In genomic region chr3:4593977-4594523, GRCm38 (mm10) we compare ENCODE assay signal across 28 mouse cellular contexts.
A peak's percentile ranks its signal among the peaks of the same experiment; 100 is the strongest.
DNase-seq lines count a peak whose midpoint lies in the region; ATAC-seq and TF ChIP-seq lines count a peak whose summit lies in the region.
"Had no signal": no experiment of that assay in that cellular context is flagged by ENCODE, and none has a peak within 500 bp of the region (broad histone marks: within the 10 kb centered on the region; RNA-seq: fewer than 3 reads in every experiment).

No protein-coding gene starts in this region.

- H3K36me3 ChIP-seq in forebrain, embryonic 11.5 days (ENCODE audit: control insufficient read depth, insufficient read depth, low read length) = no peaks in the 10 kb centered on the region
- no peaks in the 10 kb centered on the region for H3K36me3 ChIP-seq in forebrain, postnatal 0 days (ENCODE audit: insufficient read depth)
- H3K36me3 ChIP-seq in hindbrain, embryonic 11.5 days (ENCODE audit: control insufficient read depth, insufficient read depth, low read length) = no peaks in the 10 kb centered on the region
- H3K36me3 ChIP-seq in hindbrain, postnatal 0 days (ENCODE audit: insufficient read depth, low read length) = no peaks in the 10 kb centered on the region
- no peaks in the 10 kb centered on the region for H3K36me3 ChIP-seq in forebrain, embryonic 14.5 days (ENCODE audit: control insufficient read depth, insufficient read depth, low read length)
- H3K36me3 ChIP-seq: embryonic facial prominence, embryonic 13.5 days; G1E; heart, embryonic 12.5 days; heart, embryonic 15.5 days; hindbrain, embryonic 12.5 days; hindbrain, embryonic 15.5 days; intestine, embryonic 15.5 days had no signal

- no peak overlapping the region for H3K9ac ChIP-seq in forebrain, embryonic 11.5 days (ENCODE audit: low read length)
- no peak overlapping the region for H3K9ac ChIP-seq in forebrain, postnatal 0 days
- no peak overlapping the region for H3K9ac ChIP-seq in hindbrain, embryonic 11.5 days (ENCODE audit: low read depth, low read length)
- H3K9ac ChIP-seq in hindbrain, postnatal 0 days (replicated peaks; ENCODE audit: low read length) = no peak overlapping the region
- no peak overlapping the region for H3K9ac ChIP-seq in forebrain, embryonic 14.5 days (ENCODE audit: low read length)
- H3K9ac ChIP-seq: embryonic facial prominence, embryonic 13.5 days; heart, embryonic 12.5 days; heart, embryonic 15.5 days; hindbrain, embryonic 12.5 days; hindbrain, embryonic 15.5 days; intestine, embryonic 15.5 days had no signal

- H3K4me2 ChIP-seq in forebrain, embryonic 11.5 days (ENCODE audit: low read depth, low read length, severe bottlenecking) = no peak overlapping the region
- no peak overlapping the region for H3K4me2 ChIP-seq in forebrain, postnatal 0 days (ENCODE audit: low read depth)
- no peak overlapping the region for H3K4me2 ChIP-seq in hindbrain, embryonic 11.5 days (replicated peaks; ENCODE audit: low read depth, low read length)
- no peak overlapping the region for H3K4me2 ChIP-seq in hindbrain, postnatal 0 days (ENCODE audit: low read depth, low read length)
- no peak overlapping the region for H3K4me2 ChIP-seq in forebrain, embryonic 14.5 days (ENCODE audit: low read length)
- H3K4me2 ChIP-seq: embryonic facial prominence, embryonic 13.5 days; heart, embryonic 12.5 days; heart, embryonic 15.5 days; hindbrain, embryonic 12.5 days; hindbrain, embryonic 15.5 days; intestine, embryonic 15.5 days had no signal

- H3K4me3 ChIP-seq in forebrain, embryonic 11.5 days (ENCODE audit: low read depth, low read length) = no peak overlapping the region
- H3K4me3 ChIP-seq in forebrain, postnatal 0 days (ENCODE audit: low read depth, low read length) = no peak overlapping the region
- H3K4me3 ChIP-seq in hindbrain, embryonic 11.5 days (ENCODE audit: low read depth, low read length) = no peak overlapping the region
- no peak overlapping the region for H3K4me3 ChIP-seq in hindbrain, postnatal 0 days (ENCODE audit: low read length)
- no peak overlapping the region for H3K4me3 ChIP-seq in forebrain, embryonic 14.5 days (ENCODE audit: low read depth, low read length)
- H3K4me3 ChIP-seq: embryonic facial prominence, embryonic 13.5 days; heart, embryonic 12.5 days; heart, embryonic 15.5 days; hindbrain, embryonic 12.5 days; hindbrain, embryonic 15.5 days; intestine, embryonic 15.5 days had no signal

- no peaks in the 10 kb centered on the region for H3K27me3 ChIP-seq in forebrain, embryonic 11.5 days (ENCODE audit: control insufficient read depth, insufficient read depth, low read length)
- no peaks in the 10 kb centered on the region for H3K27me3 ChIP-seq in forebrain, postnatal 0 days (ENCODE audit: insufficient read depth, low read length)
- no peaks in the 10 kb centered on the region for H3K27me3 ChIP-seq in hindbrain, embryonic 11.5 days (ENCODE audit: control insufficient read depth, insufficient read depth, low read length)
- H3K27me3 ChIP-seq in hindbrain, postnatal 0 days (ENCODE audit: insufficient read depth, low read length) = no peaks in the 10 kb centered on the region
- H3K27me3 ChIP-seq in forebrain, embryonic 14.5 days (replicated peaks; ENCODE audit: control insufficient read depth, insufficient read depth, low read length) = no peaks in the 10 kb centered on the region
- H3K27me3 ChIP-seq: CH12.LX; embryonic facial prominence, embryonic 13.5 days; heart, embryonic 12.5 days; heart, embryonic 15.5 days; hindbrain, embryonic 12.5 days; hindbrain, embryonic 15.5 days; intestine, embryonic 15.5 days; Patski had no signal

- ATAC-seq in forebrain, embryonic 11.5 days (replicated peaks; ENCODE audit: low FRiP score) = peak; percentile 55; the same call in 1 of the 2 replicates
- no peak for ATAC-seq in forebrain, postnatal 0 days
- ATAC-seq in hindbrain, embryonic 11.5 days (ENCODE audit: low FRiP score) = peak; percentile 63
- ATAC-seq in hindbrain, postnatal 0 days = no peak
- 0 out of 2 replicates have a peak, but pooled peaks have one; percentile 46 for ATAC-seq in forebrain, embryonic 14.5 days
- ATAC-seq: intestine, embryonic 15.5 days; Patski had no signal

- no peak overlapping the region for H3K27ac ChIP-seq in forebrain, embryonic 11.5 days (ENCODE audit: low read depth, low read length)
- no peak overlapping the region for H3K27ac ChIP-seq in forebrain, postnatal 0 days (ENCODE audit: low read depth, low read length)
- H3K27ac ChIP-seq in hindbrain, embryonic 11.5 days (ENCODE audit: low read depth, low read length) = no peak overlapping the region
- no peak overlapping the region for H3K27ac ChIP-seq in hindbrain, postnatal 0 days
- no peak overlapping the region for H3K27ac ChIP-seq in forebrain, embryonic 14.5 days (ENCODE audit: low read depth, low read length)
- H3K27ac ChIP-seq: embryonic facial prominence, embryonic 13.5 days; heart, embryonic 15.5 days; hindbrain, embryonic 12.5 days; hindbrain, embryonic 15.5 days; intestine, embryonic 15.5 days had no signal

- no peaks in the 10 kb centered on the region for H3K9me3 ChIP-seq in forebrain, embryonic 11.5 days (ENCODE audit: control insufficient read depth, low read length)
- H3K9me3 ChIP-seq in forebrain, postnatal 0 days (ENCODE audit: low read length) = no peaks in the 10 kb centered on the region
- no peaks in the 10 kb centered on the region for H3K9me3 ChIP-seq in hindbrain, embryonic 11.5 days (ENCODE audit: control insufficient read depth, low read length)
- no peaks in the 10 kb centered on the region for H3K9me3 ChIP-seq in hindbrain, postnatal 0 days (ENCODE audit: low read length)
- H3K9me3 ChIP-seq in forebrain, embryonic 14.5 days (replicated peaks; ENCODE audit: control insufficient read depth, low read length) = no peaks in the 10 kb centered on the region
- H3K9me3 ChIP-seq: embryonic facial prominence, embryonic 13.5 days; G1E; heart, embryonic 12.5 days; heart, embryonic 15.5 days; hindbrain, embryonic 12.5 days; hindbrain, embryonic 15.5 days; intestine, embryonic 15.5 days had no signal

- DNase-seq in forebrain, embryonic 11.5 days (ENCODE audit: low spot score) = no peak
- DNase-seq in forebrain, postnatal 0 days = no peak
- DNase-seq in hindbrain, embryonic 11.5 days (ENCODE audit: low spot score) = no peak
- no peak for DNase-seq in hindbrain, postnatal 0 days (ENCODE audit: low spot score)
- DNase-seq in forebrain, embryonic 14.5 days (ENCODE audit: low spot score) = peak; percentile 31
- no peak for DNase-seq in right cerebral cortex, adult 18-20 months
- DNase-seq: adrenal gland, postnatal 10 days; adrenal gland, postnatal 36 days; B cell, adult 2 months; cerebellum, adult 11 months; cerebellum, adult 2 months; cerebellum, adult 9-11 months; cerebellum, postnatal 25 days; gastrocnemius, postnatal 25 days; heart, adult 18-20 months; heart, postnatal 10 days; heart, postnatal 4 days; kidney, adult 11 months; kidney, adult 8-10 months had no signal

- no peak for TF ChIP-seq CTCF in forebrain, postnatal 0 days (IDR thresholded peaks at IDR 0.05; ENCODE audit: low read depth)
- no peak for TF ChIP-seq CTCF in hindbrain, postnatal 0 days (IDR thresholded peaks at IDR 0.05; ENCODE audit: low read depth)

- no peaks in the 10 kb centered on the region for H3K4me1 ChIP-seq in forebrain, embryonic 11.5 days (replicated peaks; ENCODE audit: control insufficient read depth, insufficient read depth, low read length)
- H3K4me1 ChIP-seq in forebrain, postnatal 0 days (ENCODE audit: insufficient read depth) = no peaks in the 10 kb centered on the region
- no peaks in the 10 kb centered on the region for H3K4me1 ChIP-seq in hindbrain, embryonic 11.5 days (replicated peaks; ENCODE audit: control insufficient read depth, insufficient read depth, low read length)
- H3K4me1 ChIP-seq in hindbrain, postnatal 0 days (ENCODE audit: insufficient read depth, low read length) = no peaks in the 10 kb centered on the region
- no peaks in the 10 kb centered on the region for H3K4me1 ChIP-seq in forebrain, embryonic 14.5 days (ENCODE audit: control insufficient read depth, insufficient read depth, low read length)
- H3K4me1 ChIP-seq: embryonic facial prominence, embryonic 13.5 days; heart, embryonic 12.5 days; heart, embryonic 15.5 days; hindbrain, embryonic 12.5 days; hindbrain, embryonic 15.5 days; intestine, embryonic 15.5 days had no signal

Comparison
In these comparisons a context has a peak if more than half of its experiments do, and no peak if none do; other contexts are left out.
1. ATAC-seq: peak in forebrain, embryonic 11.5 days (single experiment), hindbrain, embryonic 11.5 days (single experiment) and forebrain, embryonic 14.5 days (single experiment); none in forebrain, postnatal 0 days (single experiment) and hindbrain, postnatal 0 days (single experiment).